Mouse (Mus musculus): Measurements from ENCODE around the gene Calm3.

GRCm38 (mm10) chr7:16906889-16907559 lies 16.9 kb downstream of the Calm3 start:
- TF ChIP-seq CTCF (conservative IDR thresholded peaks at IDR 0.05; ENCODE audit: low read length) (no peak), POU5F1 (IDR thresholded peaks at IDR 0.05; ENCODE audit: borderline replicate concordance, low read length) (no peak), NANOG (IDR thresholded peaks at IDR 0.05; ENCODE audit: borderline replicate concordance, low read length) (no peak)

All from E14TG2a.4 (cell line).